Mouse (Mus musculus) hematopoietic stem cell, adult 5-6 weeks (primary cell): ENCODE results near the gene Tctex1d1. TPM values are rescaled to one million over a fixed set of nuclear protein-coding genes. Genes with fewer than 3 reads are reported as not detected.
A peak's percentile ranks its signal among the peaks of the same experiment; 100 is the strongest.

Experiments
- ATAC-seq, 2 experiments: fragments of 125-278 bp in 1 of 2; replicated peaks in 1 of 2; 2 replicates each; pipeline ENCODE4 v1.8.0; 2016 to 2017; ENCODE audit warnings: inconsistent platforms in 2 of 2, mild to moderate bottlenecking in 2 of 2, moderate number of reproducible peaks in 2 of 2, low read depth in 1 of 2, moderate TSS enrichment in 1 of 2; ENCODE audit not compliant: low FRiP score in 2 of 2, poor library complexity in 2 of 2, severe bottlenecking in 2 of 2, insufficient read depth in 1 of 2, low TSS enrichment in 1 of 2
- total RNA-seq: library from RNA; stranded (forward); fragments of 172-1452, 232-1000 nt; gene quantifications from 2 replicates; pipeline ENCODE4 v1.2.3, GENCODE M21; 2017

Gene Tctex1d1
- total RNA-seq, 1 experiment from 2014 or later, result not detected

DNA sequence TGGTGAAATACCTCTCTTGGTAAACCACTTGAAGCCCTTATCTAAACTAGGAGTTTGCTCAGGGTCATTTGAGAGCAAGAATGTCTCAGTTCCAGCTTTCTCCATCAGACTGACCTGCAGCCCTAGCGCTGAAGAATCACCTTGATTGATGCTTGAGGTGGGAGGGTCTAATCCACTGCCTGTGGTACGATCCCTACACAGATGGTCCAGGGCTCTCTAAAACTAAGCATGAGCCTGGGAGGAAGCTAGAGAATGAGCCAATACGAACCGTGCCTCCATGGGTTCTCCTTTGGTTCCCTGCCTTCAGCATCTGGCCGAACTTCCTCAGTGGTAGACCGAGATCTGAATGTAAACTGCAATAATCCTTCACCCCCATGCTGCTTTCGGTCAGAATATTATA is 49.3 kb downstream of the Tctex1d1 start:
- no peak for ATAC-seq

DNA sequence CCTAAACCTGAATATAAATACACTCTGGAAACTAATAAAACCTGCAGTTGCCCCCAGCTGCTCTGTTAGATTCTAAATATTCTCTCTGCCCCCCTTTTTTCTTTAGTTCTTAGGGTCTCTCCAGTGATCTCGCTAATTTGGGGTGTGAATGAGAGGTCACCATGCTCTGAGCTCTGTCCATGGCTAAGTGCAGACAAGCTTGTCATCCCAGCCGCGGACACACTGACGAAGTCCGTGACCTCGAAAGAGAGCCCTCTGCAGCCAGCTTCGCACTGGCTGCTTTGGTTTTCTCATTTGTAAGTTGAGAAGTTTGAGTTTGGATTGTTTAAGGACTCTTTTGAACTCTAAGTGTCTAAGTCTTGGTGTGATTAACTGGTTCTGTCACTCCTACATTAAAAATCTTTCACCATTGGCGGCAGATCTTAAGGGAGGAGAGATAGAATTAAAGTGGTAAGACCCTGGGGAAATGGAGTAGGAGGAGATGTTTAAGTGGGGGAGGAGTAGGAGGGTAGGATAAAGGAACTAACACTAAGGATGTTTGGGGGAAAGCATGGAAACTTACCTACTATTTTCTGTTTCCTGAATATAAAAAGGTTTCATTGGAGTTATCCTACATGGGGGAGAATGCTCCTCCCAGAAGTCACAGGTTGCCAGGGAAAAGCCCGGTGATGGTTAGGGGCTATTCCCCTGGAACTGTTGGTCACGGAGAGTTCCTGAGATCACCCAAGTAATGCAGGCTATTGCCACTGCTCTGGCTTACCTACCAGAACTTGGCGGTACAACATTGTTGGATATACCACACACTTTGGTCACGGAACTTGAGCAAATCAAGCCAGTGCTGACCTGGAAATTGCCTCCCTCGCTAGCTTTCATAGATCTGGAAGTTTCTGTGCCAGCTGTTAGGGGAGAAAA is 50.0 kb downstream of the Tctex1d1 start:
- ATAC-seq, result no peak

DNA sequence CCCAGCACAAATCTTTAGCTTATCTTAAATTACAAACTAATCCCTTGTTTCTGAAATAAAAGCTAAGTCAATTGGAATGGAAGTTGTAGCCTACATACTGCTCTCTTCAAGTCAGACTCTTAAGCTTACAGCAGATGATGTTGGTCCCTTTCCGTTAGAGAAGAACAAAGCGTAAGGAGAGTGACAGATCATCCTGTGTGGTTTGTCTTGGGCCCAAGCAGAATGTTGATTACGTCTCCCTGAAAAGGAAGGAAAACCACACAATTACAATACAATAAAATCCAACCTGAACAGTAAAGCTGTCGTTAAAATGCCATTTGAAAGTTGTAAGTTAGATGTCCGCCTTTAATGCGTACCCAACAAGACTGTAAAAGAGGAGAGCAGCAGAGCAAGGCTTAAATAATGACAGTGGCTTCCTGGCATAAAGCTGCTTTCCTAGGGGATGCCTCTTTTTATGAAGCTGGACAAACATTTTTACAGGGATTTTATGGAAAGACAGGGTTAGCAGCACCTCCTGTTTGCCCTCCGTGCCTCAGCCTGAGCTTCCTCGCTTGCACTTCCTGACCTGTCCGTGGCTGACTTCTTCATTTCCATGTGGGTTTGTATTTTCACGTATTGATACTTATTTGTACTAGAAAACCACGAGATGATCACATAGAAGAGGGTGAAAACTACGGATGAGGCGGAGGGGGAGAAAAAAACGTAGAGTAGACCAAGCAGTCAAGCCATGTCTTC is 60.9 kb downstream of the Tctex1d1 start:
- peak; percentile 50 to 53; a peak in 3 of 4 replicates for ATAC-seq

DNA sequence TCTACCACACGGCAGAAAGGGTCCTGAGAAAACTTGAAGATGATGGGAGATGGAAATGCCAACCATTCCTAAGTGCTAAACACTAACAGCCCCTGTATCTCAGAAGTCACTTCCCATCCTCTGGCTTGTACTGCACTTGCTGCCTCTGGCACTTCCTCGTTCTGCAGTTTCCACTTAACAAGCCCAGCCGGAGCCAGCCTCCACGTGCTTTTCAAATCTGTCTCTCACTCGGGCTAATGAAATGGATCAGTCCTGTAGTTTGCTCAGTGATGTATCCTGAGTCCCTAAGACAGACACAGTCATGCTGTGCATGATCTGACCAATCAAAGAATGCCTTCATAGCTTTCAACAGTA is 61.4 kb downstream of the Tctex1d1 start:
- ATAC-seq, result peak; percentile 54 to 78

DNA sequence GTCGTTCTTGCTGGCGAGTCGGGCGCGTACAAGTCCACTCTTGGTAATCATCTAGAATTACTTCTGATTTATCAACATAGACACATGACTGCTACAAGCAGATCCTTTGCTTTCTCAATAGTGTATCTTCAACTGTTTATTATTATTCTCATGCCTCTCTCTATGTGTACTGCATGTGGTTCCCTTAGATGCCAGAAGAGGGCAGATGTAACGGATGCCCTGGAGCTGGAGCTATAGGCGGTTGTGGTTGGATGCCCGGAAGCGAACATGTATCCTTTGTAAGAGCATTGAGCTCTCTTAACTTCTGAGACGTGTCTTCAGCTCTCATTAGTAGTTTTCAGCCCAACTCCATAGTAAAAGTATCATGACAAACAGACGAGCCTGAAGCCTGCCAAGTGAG is 64.6 kb downstream of the Tctex1d1 start:
- no peak for ATAC-seq

DNA sequence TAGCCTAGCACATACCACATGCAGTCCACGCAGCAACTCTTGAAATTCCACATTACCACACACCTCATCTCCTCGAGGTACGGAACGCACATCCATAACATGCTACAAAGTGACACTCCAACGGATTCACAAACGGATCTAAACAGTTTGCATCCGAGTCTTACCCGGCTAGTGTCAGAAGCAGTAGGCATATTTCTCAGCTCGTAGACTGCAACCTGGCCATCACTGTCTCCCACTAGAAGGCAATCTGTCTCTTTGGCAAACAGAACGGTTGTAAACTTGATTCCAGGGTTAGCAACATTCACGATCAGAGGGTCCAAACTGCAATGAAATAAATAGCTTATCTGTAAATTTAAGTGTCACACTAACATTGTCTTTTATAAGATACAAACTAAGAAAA is 69.6 kb downstream of the Tctex1d1 start:
- no peak for ATAC-seq

Other genes with a start within 250 kb of the Tctex1d1 start
- 1.4 and 3.2 TPM in 2 replicates for gene Sgip1, start 237.3 kb upstream of the Tctex1d1 start, total RNA-seq
- gene Insl5, start 48.2 kb downstream of the Tctex1d1 start, total RNA-seq, result not detected in 2 replicates
- 111 and 118 TPM in 2 replicates for gene Mier1, start 135.8 kb downstream of the Tctex1d1 start, total RNA-seq
- 5.4 and 6.6 TPM in 2 replicates for gene Wdr78, start 135.9 kb downstream of the Tctex1d1 start, total RNA-seq
- gene Slc35d1, start 236.6 kb downstream of the Tctex1d1 start, total RNA-seq, result 5.5 and 9.6 TPM in 2 replicates